Mouse (Mus musculus) c-Kit-positive CD71-positive TER-119-positive erythroid progenitor cells, embryonic 14.5 days (primary cell): ENCODE measurements at regions not wholly inside any gene's neighbourhood (a gene's known extent, or its start where the extent isn't known, plus 50 kb on each side); places are given as distances from the start of the nearest gene placed in this dataset.

ENCODE experiments used
- DNase-seq: peaks from one replicate; pipeline ENCODE4 v3.0.0-alpha.2; 2013; ENCODE audit warnings: low spot score

- no peak for DNase-seq
Observed at GRCm38 (mm10) chr14:76245063-76245396, 134.3 kb downstream of the Nufip1 start.

GRCm38 (mm10) chr14:76247664-76248063 is 137.0 kb downstream of the Nufip1 start:
- DNase-seq, result no peak

- DNase-seq, result no peak
Observed at GRCm38 (mm10) chr14:76253850-76254249, 143.2 kb downstream of the Nufip1 start.

GRCm38 (mm10) chr14:76254565-76255501 is 144.1 kb downstream of the Nufip1 start:
- no peak for DNase-seq

- DNase-seq, result no peak
Observed at GRCm38 (mm10) chr14:76255971-76256370, 145.3 kb downstream of the Nufip1 start.

- no peak for DNase-seq
Observed at GRCm38 (mm10) chr14:76258626-76259025, 147.9 kb downstream of the Nufip1 start.

GRCm38 (mm10) chr14:76260628-76261293 is 150.1 kb downstream of the Nufip1 start:
- DNase-seq, result no peak

GRCm38 (mm10) chr14:76263682-76264081 is 151.1 kb upstream of the Tsc22d1 start:
- DNase-seq, result no peak

GRCm38 (mm10) chr14:76265819-76266218 is 148.9 kb upstream of the Tsc22d1 start:
- DNase-seq, result no peak

GRCm38 (mm10) chr14:76266249-76266648 is 148.5 kb upstream of the Tsc22d1 start:
- DNase-seq, result no peak

- DNase-seq, result no peak
Observed at GRCm38 (mm10) chr14:76267091-76267490, 147.7 kb upstream of the Tsc22d1 start.

GRCm38 (mm10) chr14:76271190-76271589 is 143.6 kb upstream of the Tsc22d1 start:
- DNase-seq, result no peak

GRCm38 (mm10) chr14:76272840-76273239 is 141.9 kb upstream of the Tsc22d1 start:
- DNase-seq, result no peak

- no peak for DNase-seq
Observed at GRCm38 (mm10) chr14:76276655-76277054, 138.1 kb upstream of the Tsc22d1 start.

- DNase-seq, result no peak
Observed at GRCm38 (mm10) chr14:76278751-76279450, 135.9 kb upstream of the Tsc22d1 start.

- DNase-seq, result no peak
Observed at GRCm38 (mm10) chr14:76279561-76279960, 135.2 kb upstream of the Tsc22d1 start.

GRCm38 (mm10) chr14:76281867-76282266 is 132.9 kb upstream of the Tsc22d1 start:
- no peak for DNase-seq

GRCm38 (mm10) chr14:76287768-76288167 is 127.0 kb upstream of the Tsc22d1 start:
- DNase-seq, result no peak

- no peak for DNase-seq
Observed at GRCm38 (mm10) chr14:76290401-76291018, 124.3 kb upstream of the Tsc22d1 start.

- no peak for DNase-seq
Observed at GRCm38 (mm10) chr14:76292211-76292610, 122.5 kb upstream of the Tsc22d1 start.

GRCm38 (mm10) chr14:76295411-76296169 is 119.2 kb upstream of the Tsc22d1 start:
- no peak for DNase-seq
